Mouse (Mus musculus) thymus, postnatal 10 days (tissue): ENCODE data around the gene Qser1.

Source experiments
- DNase-seq, 2 experiments: peaks; one replicate each; pipeline ENCODE4 v3.0.0; 2021; ENCODE audit warnings: low spot score in 2 of 2

The Qser1 gene

DNA sequence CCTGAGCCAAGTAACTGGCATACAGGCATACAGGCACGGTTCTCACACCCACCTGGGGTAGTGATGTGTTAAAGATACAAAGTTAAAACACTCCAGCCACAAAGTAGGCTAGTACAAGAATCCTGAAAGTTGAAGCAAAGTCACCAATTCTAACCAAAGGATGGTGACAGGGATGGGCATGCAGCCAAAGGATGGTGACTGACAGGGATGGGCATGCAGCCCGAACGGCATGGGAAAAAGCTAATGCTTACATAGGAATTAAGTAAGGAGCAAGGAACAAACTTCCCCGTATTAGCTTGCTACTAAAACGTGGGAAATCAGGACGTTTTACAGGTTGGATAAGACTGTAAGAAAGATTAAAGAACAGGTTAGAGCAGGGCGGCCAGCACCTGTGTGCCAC is 80.3 kb downstream of the Qser1 start:
- no peak for DNase-seq

DNA sequence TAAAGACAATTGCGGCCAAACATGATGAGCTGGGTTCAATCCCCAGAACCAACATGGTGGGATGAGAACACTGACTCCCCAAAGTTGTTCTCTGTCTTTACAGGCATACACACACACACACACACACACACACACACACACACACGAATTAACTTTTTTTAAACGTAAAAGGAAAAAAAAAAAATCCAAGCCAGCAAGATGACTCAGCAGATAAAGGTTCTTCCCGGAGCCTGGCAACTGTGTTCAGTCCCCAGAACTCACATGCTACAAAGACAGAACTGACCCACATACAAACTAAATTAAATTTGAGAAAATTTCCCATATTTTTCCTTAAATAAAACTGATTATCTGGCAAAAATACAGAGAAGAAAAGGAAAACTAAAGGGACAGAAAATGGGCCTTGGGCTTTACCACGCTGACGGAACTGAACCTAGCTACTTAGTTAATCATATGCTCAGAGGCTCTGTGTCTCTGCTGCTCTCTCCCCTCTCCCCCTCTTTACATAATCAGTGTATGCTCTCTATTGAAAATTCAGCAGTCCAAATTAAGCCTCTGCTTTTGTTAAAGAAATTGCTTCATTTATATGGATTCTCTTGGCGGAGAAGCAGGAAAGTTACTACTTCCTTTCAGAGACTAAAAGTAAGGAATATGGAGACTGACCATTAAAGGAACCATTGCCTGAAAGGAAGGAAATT is 83.9 kb downstream of the Qser1 start:
- DNase-seq: no peak

DNA sequence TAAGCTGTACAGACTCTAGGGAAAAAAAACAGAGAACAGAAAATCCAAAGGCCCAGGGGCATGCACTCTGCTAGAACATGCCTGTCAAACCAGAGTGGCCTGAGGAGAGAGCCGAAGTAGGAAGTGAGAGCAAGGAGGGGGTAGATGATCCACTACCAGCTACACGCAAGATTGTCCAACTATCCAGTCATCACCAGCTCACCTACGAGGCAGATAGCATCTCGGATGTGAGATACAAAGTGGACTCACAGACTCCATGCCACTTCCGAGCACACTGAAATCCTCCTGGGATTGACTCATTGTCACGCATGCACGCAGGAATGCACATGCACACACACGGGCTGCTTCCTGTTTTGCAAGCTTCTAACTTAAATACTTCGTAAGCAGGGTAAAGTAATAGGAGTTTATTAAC is 84.5 kb downstream of the Qser1 start:
- no peak for DNase-seq

DNA sequence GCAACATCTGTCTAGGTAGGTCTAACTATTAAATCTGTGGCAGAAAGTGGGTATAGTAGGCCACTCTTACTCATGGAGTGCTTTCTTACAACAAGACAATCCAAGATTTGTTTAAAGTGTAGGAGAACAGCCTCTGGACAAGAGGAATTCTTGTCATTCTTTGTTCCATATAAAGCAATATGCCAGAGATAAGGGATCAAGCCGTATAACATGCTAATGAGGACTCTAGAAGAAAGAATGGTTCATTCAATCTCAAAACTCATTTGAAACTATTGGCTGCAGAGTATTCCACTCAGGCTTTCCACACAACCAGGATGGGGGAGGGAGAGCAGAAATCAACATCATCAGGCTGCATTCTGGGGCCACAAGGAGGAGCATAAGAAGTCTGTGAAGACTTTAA is 89.2 kb downstream of the Qser1 start:
- no peak for DNase-seq

DNA sequence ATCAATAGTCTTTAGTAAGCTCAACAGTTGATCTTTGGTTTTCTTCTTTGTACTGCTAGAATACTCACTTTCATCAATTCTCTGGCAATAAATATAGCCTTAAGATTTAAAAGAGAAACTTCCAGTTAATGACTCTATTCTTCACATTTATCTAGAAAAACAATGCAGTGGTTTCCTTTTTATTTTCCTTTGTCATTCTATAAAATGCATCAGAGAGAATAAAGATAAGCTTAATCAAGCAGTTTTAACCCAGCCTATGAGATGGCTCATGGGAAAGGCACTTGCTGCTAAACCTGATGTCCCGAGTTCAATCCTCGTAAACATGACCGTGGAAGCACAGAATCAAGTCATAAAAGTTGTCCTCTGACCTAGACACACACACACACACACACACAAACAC is 94.5 kb downstream of the Qser1 start:
- DNase-seq: no peak

DNA sequence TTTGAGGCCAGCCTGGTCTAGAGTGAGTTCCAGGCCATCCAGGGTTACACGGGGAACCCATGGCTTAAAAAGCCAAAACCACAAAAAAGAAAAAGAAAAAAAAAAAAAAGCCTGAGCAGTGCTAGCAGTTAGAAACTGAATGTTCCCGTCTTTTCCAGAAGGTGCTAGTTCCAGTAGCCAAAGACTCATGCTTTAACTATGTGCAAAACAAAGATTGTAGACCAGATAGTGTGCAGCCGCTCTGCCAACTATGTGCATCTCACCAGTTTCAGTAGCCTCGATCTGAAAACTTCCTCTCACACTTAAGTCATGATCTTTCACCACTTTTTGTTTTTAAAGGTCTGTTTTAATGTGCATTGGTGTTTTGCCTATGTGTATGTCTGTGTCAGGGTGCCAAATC is 98.7 kb downstream of the Qser1 start:
- DNase-seq: no peak

DNA sequence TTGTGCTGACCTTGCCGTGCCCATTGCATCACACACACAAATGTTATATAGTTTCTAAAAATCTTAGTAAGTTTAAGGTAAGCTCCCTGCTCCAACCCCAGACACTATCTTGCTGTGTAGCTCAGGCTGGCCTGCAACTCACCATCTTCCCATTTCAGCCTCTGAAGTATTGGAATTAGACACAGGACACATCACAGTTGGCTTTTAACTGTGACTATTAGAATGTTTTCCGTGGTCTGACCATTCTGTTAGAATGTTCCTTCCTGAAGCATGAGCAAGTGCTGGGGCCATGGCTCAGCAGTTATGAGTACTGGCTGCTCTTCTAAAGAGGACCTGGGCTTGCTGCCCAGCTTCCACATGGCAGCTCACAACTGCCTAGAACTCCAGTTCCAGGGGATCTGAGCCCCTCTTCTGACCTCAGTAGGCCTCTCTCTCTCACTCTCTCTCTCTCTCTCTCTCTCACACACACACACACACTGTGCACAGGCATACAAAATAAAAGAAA is 99.3 kb downstream of the Qser1 start:
- DNase-seq: no peak

DNA sequence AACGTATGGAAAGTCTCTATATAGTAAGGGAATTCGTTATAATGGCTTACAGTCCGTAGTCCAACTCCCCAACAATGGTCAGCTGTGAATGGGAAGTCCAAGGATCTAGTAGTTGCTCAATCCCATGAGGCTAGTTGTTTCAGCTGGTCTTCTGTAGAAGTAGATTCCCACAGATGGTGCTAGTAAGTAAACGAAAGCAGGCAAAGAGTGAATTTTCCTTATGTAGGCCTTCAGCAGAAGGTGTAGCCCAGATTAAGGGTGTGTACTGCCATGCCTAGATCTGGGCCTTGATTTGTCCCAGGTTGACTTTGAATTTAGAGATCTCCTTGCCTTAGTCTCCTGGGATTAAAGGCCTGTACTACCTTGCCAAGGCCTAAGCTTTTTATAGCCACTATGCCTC is 100.3 kb downstream of the Qser1 start, which contains the start of gene Pin1rt1:
Gene Pin1rt1 (minus strand): TSS at position 101 of the 400 bp plus-strand sequence.
- DNase-seq: no peak

DNA sequence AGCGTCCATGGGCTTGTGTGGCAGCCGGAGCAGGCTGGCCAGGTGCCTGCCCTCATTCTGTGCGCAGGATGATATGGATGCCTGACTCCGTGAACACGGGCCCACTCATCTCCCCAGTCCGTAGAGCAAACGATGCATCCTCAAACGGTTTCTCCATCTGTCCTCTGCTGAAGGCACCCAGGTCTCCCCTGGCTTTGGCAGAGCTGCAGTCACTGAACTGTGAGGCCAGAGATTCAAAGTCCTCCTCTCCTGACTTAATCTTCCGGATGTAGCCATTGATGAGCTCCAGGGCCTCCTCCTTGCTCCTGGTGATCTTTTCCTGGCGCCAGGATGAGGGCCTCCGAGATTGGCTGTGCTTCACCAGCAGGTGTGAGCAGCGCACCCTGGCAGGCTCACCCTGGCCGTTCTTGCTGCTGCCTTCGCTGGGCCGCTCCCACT is 102.3 kb downstream of the Qser1 start:
- no peak for DNase-seq

DNA sequence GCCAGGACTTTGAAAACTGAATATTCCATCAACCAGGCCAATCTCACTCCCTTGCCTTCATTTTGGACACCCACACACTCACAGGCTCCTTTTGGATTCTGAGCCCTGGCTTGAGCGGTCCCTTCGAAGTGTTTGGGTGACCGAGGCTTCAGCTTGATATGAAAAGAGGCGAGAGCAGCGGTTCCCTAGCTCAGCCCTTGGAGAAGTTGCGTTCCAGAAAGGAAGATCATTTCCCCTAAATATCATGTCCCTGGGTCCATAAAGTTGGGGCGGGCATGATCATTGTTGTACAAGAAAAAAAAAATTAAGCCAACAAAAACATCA is 104.1 kb downstream of the Qser1 start:
- no peak for DNase-seq

DNA sequence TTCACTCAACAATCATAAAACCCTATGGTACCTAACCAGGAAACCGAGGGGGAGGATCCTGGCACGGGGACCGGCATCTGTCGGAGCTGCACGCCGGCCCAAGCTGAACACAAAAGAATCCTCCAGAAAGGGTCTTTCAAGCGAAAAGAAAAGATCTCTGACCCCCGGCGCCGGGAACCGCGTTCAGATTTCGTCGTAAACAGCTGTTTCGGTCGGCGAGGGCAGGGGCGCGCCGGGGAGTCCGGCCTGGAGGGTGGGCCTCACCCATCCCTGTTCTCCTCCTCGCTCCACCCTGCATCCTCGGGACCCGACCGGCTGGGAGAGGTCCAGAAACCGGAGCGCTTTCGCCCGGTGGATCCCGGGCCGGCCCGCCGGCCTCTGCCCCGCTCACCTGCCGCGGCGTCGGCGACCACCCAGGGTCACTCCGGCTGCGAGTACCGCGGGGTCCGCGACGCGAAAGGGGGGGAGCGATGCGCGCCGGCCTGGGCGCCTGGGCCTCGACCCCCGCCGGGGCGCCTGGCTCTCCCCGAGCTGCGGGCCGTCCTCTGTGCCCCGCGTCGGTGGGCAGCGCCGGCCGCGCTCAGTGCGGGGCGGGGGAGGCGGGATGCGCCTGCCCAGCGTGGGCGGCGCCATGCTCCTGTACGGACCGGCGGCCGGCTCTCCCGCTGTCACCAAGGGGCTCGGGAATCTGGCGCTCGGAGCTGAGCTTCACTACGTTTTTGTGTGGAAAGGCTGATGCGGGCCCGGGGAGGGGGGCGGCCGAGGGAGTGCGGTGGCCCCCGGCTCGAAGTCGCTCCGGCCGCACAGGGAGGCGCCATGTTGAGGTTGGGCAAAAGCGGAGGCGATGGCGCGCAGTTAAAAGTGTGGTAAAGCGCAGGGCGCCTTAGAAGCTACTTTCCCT is 104.7 kb downstream of the Qser1 start, which contains the start of gene Tcp11l1:
Gene Tcp11l1 (minus strand): TSS at position 585 of the 901 bp plus-strand sequence.
- DNase-seq: peak in 1 of 2 experiments; percentile 15

DNA sequence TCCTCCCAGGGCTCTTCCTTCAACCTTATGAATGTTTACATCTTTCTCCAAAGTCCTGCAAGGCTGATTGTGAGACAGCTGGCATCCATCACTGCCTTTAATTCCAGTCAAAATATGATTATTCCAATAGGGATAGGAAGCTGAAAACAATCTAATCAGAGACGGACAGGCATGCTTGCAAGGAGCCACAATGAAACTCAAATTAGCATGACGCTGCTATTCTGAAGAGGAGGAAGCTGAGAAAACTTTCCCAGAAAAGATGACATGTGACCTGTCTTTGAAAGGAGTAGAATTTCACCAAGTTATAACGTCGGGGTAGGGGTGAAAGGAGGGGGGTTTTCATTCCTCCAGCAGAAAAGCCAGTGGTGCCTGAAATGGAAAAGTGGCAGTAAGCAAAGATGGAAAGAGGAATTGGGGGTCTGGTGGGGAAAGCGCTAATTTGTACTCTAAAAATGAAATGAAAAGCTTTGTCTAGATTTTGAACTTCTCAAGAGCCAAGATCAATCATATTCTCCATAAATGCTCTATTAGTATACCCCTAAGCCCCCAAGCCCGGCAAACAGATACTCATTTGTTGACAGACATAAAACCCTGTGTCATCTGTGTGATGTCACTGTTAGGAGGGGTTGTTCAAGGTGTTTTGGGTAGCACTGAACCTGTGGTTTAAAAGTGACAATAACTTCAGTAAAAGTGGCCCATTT is 105.7 kb downstream of the Qser1 start:
- DNase-seq: no peak

DNA sequence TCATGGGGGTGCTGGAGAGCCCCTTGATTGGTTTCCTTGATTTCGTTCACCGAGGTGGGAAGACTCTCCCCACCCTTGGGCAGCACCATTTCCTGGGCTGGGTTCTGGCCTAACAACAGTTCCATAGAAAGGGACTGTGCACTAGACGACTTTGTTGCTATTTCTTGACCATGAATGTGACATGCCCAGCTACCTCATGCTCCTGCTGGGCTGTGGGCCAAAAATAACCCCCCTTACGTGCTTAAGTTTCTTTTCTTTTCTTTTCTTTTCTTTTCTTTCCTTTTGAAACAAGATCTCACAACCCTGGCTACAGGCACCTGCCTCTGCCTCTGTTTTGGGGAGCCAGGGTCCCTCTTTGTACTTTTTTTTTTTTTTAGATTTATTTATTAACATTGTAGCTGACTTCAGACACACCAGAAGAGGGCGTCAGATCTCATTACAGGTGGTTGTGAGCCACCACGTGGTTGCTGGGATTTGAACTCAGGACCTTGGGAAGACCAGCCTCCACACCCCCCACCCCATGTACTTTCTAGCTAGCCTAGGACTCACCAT is 106.7 kb downstream of the Qser1 start:
- no peak for DNase-seq
